Mouse (Mus musculus) cerebellum, postnatal 25 days (tissue): ENCODE measurements around the gene Pip5k1b.
A peak's percentile ranks its signal among the peaks of the same experiment; 100 is the strongest.

Source experiments
- DNase-seq, 2 experiments: peaks; one replicate each; pipeline ENCODE4 v3.0.0; 2021; ENCODE audit warnings: mixed read lengths in 2 of 2

Gene Pip5k1b

GRCm38 (mm10) chr19:24514661-24515642, 40.7 kb downstream of the Pip5k1b start:
- DNase-seq: no peak

GRCm38 (mm10) chr19:24513105-24513843, 42.4 kb downstream of the Pip5k1b start:
- no peak for DNase-seq

- DNase-seq: no peak
Measured at GRCm38 (mm10) chr19:24511939-24512338, 43.7 kb downstream of the Pip5k1b start.

GRCm38 (mm10) chr19:24509391-24509790, 46.3 kb downstream of the Pip5k1b start:
- no peak for DNase-seq

- DNase-seq: no peak
Measured at GRCm38 (mm10) chr19:24508087-24508767, 47.4 kb downstream of the Pip5k1b start.

GRCm38 (mm10) chr19:24502736-24503421, 52.8 kb downstream of the Pip5k1b start:
- DNase-seq: no peak

- DNase-seq: no peak
Measured at GRCm38 (mm10) chr19:24501525-24501924, 54.1 kb downstream of the Pip5k1b start.

- DNase-seq: no peak
Measured at GRCm38 (mm10) chr19:24500431-24500830, 55.2 kb downstream of the Pip5k1b start.

- no peak for DNase-seq
Measured at GRCm38 (mm10) chr19:24499291-24499690, 56.4 kb downstream of the Pip5k1b start.

GRCm38 (mm10) chr19:24493887-24494286, 61.8 kb downstream of the Pip5k1b start:
- DNase-seq: no peak

- DNase-seq: no peak
Measured at GRCm38 (mm10) chr19:24491824-24492223, 63.8 kb downstream of the Pip5k1b start.

- DNase-seq: no peak
Measured at GRCm38 (mm10) chr19:24490275-24490674, 65.4 kb downstream of the Pip5k1b start.

GRCm38 (mm10) chr19:24486433-24487296, 69.0 kb downstream of the Pip5k1b start:
- DNase-seq: no peak

- DNase-seq: no peak
Measured at GRCm38 (mm10) chr19:24484612-24485194, 71.0 kb downstream of the Pip5k1b start.

- DNase-seq: no peak
Measured at GRCm38 (mm10) chr19:24480916-24481315, 74.8 kb downstream of the Pip5k1b start.

- peak; percentile 94 to 96 for DNase-seq
Measured at GRCm38 (mm10) chr19:24476929-24477882, 78.5 kb downstream of the Pip5k1b start, which contains the start of gene Fam122a. Fam122a (minus strand) TSS chr19:24477356.

- DNase-seq: peak in 1 of 2 experiments; percentile 36
Measured at GRCm38 (mm10) chr19:24476461-24476860, 79.2 kb downstream of the Pip5k1b start.

GRCm38 (mm10) chr19:24475281-24475680, 80.4 kb downstream of the Pip5k1b start:
- DNase-seq: peak; percentile 29 to 40

GRCm38 (mm10) chr19:24472512-24472911, 83.2 kb downstream of the Pip5k1b start:
- DNase-seq: no peak

- DNase-seq: no peak
Measured at GRCm38 (mm10) chr19:24471538-24471937, 84.1 kb downstream of the Pip5k1b start.
